Mouse (Mus musculus) testis, adult 2 months (tissue): ENCODE results near the gene Klhl10. TPM values are rescaled to one million over a fixed set of nuclear protein-coding genes. Genes with fewer than 3 reads are reported as not detected.

ENCODE experiments used
- H3K27ac ChIP-seq: fragments of 200-500 bp; 2 replicates; pipeline ENCODE4 v1.5.1; 2012; ENCODE audit warnings: low read depth, low read length; ENCODE audit not compliant: control insufficient read depth, insufficient read depth
- H3K27me3 ChIP-seq: fragments of 200-500 bp; 2 replicates; pipeline ENCODE4 v1.6.1; 2012; ENCODE audit warnings: mild to moderate bottlenecking, low read length, moderate library complexity; ENCODE audit not compliant: control insufficient read depth, insufficient read depth
- H3K36me3 ChIP-seq: fragments of 200-500 bp; 2 replicates; pipeline ENCODE4 v1.6.1; 2012; ENCODE audit warnings: mild to moderate bottlenecking, low read length; ENCODE audit not compliant: control insufficient read depth, insufficient read depth
- H3K4me1 ChIP-seq: fragments of 200-500 bp; 2 replicates; pipeline ENCODE4 v1.6.1; 2012; ENCODE audit warnings: low read length; ENCODE audit not compliant: control insufficient read depth, insufficient read depth
- H3K4me3 ChIP-seq: fragments of 200-500 bp; 2 replicates; pipeline ENCODE4 v1.5.1; 2012; ENCODE audit warnings: low read depth, mild to moderate bottlenecking, low read length, moderate library complexity, mixed read lengths; ENCODE audit not compliant: control insufficient read depth
- CTCF ChIP-seq: fragments of 200-500 bp; IDR thresholded peaks from 2 replicates; pipeline ENCODE4 v1.5.1; 2012; ENCODE audit warnings: low read depth, mild to moderate bottlenecking, inconsistent platforms, low read length, moderate library complexity; ENCODE audit not compliant: control insufficient read depth, insufficient read depth, insufficient replicate concordance
- POLR2A ChIP-seq: fragments of 200-500 bp; IDR thresholded peaks from 2 replicates; pipeline ENCODE4 v1.6.1; 2012; ENCODE audit warnings: low read depth, mild to moderate bottlenecking, inconsistent platforms, low read length, moderate library complexity; ENCODE audit not compliant: control insufficient read depth
- polyA plus RNA-seq: library from polyadenylated mRNA; depleted of rRNA; stranded (reverse); fragments of >200 nt; gene quantifications from 2 replicates; pipeline ENCODE4 v1.2.3, GENCODE M21; 2012

Gene Klhl10
- polyA plus RNA-seq, 1 experiment, result 444 TPM

DNA sequence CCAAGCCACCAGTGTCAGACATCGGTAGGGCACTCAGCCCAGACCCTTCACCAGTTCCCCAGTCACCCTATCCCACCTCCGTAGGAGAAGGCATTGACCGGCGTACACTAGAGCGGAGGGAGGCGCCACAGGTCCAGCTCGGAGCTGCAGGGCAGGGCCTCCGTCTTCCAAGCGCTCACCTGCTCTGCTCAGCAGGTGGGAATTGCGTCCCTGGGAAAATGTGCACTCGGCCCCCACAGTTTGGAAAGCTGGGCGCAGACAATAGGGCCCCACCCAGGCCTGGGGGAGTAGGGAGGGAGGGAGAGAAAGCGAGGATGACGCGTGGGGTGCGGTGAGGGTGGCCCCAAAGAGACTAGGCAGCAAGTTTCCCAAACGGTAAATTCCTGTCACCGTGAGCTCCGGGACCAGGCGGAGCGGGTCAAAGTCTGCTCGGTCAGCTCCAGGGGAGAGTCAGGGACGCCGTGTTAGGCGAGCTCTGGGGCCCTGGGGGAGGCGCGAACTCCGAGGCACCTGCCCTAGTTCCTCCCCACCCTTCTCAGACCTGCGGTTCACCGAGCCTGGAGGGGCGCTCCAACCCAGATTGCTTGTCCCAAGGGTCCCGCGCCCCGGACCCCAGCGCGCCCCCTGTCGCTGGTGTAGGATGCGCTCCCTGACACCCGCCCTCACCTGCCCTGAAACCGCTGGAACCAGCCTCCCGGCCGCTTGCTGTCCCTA is 44.7 kb upstream of the Klhl10 start:
- no peaks in the 10 kb centered on the region for H3K27me3 ChIP-seq
- no peaks in the 10 kb centered on the region for H3K36me3 ChIP-seq
- H3K27ac ChIP-seq, result peak overlapping the region; percentile 27; the same call in 1 of the 2 replicates
- TF ChIP-seq POLR2A (no peak), CTCF (no peak)
- peak overlapping the region; percentile 90 for H3K4me3 ChIP-seq
- H3K4me1 ChIP-seq, result peaks cover 11% of the 10 kb centered on the region

DNA sequence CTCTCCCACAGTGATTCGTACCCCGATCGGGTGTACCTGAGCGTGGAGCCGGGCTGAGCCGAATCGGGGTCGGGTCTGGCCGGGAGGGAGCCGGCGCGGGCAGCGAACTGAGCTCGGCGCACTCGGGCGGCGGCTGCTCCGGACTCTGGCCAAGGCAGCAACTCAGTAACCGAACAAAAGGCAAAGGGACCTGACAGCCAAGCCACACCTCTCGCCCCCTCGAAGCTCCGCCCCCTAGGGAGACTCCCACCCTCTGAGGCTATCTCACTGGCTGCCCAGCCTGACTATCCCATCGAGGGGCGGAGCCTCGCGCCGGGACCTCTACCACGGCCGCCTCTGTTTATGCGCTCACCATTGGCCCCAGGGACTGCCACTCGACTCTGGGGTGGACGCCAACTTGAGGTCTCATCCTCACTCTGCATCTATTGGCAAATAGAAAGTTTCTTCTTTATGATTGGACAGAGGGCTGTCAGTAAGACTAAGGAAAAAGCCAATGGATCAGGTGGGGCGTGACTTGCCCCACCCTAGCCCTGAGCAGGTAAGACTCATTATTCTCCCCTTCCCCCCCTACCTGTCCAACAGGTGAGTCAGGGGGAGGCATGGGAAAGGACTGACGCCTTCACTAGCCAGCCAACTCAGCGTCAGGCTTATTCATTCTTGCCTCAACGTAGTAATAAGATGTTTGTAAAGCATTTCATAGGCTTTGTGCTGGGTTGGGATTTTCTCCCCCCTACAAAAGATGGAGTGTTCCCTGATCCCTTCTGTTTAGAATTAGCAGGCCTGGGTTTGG is 43.9 kb upstream of the Klhl10 start, which contains the start of gene Jup:
TSS of gene Jup (minus strand) at position 164 of the 790 bp plus-strand sequence.
- TF ChIP-seq CTCF (no peak), POLR2A (peak; percentile 76)
- H3K36me3 ChIP-seq, result no peaks in the 10 kb centered on the region
- H3K4me1 ChIP-seq, result peaks cover 11% of the 10 kb centered on the region
- H3K27me3 ChIP-seq, result no peaks in the 10 kb centered on the region
- peak within 1 kb of the TSS; percentile 90 for H3K4me3 ChIP-seq
- H3K27ac ChIP-seq, result peak within 1 kb of the TSS; percentile 27; the same call in 1 of the 2 replicates

DNA sequence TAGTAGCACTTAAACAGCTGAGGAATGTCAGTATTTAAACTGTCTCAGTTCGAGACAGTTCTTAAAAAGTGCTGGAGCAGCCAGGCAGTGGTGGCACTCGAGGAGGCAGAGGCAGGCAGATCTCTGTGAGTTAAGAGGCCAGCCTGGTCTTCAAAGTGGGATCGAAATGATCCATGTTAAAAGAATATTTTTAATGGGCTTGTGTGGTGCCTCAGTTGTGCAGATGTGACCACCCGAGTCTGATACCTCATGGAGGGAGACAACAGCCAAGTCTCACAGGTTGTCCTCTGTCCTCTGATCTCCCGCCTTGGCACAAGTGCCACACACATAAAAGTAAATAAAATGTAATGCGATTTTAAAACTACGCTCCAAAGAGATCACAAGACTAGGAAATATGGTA is 43.2 kb upstream of the Klhl10 start:
- no peak overlapping the region for H3K27ac ChIP-seq
- H3K4me3 ChIP-seq, result peak overlapping the region; percentile 71
- TF ChIP-seq CTCF (no peak), POLR2A (no peak)
- no peaks in the 10 kb centered on the region for H3K36me3 ChIP-seq
- no peaks in the 10 kb centered on the region for H3K27me3 ChIP-seq
- peaks cover 11% of the 10 kb centered on the region for H3K4me1 ChIP-seq

DNA sequence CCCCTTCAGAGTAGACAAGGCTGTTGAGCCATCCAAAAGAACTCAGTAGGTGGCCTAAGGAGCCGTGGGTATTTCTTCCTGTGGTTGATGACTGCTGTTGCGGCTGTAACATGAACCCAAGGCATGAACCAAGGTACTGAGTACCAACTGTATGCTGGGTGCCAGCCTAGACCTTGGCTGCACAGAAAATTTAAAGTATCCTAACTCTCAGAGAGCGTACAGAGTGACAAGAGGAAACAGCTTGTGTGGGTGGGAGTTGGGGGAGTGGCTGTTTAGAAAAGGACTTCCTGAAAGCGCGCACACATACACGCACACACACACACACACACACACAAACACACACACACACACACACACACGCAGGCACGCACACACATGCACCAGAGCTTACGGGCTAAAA is 42.4 kb upstream of the Klhl10 start:
- H3K36me3 ChIP-seq, result no peaks in the 10 kb centered on the region
- H3K27me3 ChIP-seq, result no peaks in the 10 kb centered on the region
- peak overlapping the region; percentile 38; the same call in 1 of the 2 replicates for H3K4me3 ChIP-seq
- H3K4me1 ChIP-seq, result peaks cover 11% of the 10 kb centered on the region
- H3K27ac ChIP-seq, result no peak overlapping the region
- TF ChIP-seq CTCF, result no peak
- TF ChIP-seq POLR2A, result no peak

DNA sequence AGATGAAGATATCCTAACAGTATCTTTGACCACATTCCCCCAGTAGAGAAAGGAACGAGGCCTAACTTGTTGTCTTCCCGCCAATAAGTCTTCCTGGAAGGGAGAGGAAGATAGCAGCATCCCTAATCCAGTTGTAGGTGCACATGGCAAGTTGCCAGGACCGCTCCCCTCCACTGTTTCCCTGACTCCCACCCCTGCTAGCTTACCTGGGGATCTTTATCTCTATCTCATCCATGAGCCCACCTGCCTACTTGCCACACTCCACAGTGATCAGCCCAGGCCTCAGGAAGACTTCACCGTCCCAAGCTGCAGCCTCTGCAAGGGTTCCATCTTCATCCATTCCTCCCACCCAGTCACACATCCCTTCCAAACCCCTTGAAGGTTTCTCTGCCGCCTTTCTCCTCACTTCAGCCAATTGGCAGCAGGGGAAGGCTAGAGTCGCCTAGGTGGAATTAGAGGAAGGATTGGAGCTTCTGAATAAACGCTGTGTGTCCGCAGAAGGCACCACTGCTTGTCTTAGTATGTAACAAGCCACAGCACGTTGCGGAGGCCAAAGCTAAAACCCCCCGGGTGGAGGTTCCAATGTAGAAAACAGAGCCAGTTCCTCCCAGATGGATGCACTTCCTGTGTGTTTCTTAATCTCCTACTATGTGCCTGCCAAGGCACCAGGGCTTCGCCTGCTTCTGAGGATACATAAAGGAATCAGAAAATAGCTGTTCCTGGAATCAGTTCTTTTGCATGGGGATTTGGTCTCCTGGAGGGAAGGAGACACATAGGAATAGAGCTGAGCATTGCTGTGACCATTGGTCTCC is 41.8 kb upstream of the Klhl10 start:
- Histone ChIP-seq H3K36me3 (no peaks in the 10 kb centered on the region), H3K4me1 (peaks cover 11% of the 10 kb centered on the region), H3K4me3 (peak overlapping the region; percentile 38; the same call in 1 of the 2 replicates), H3K27me3 (no peaks in the 10 kb centered on the region), H3K27ac (no peak overlapping the region)
- TF ChIP-seq CTCF, result no peak
- TF ChIP-seq POLR2A, result no peak

- H3K27ac ChIP-seq, result no peak overlapping the region
- no peak overlapping the region for H3K4me3 ChIP-seq
- TF ChIP-seq CTCF, result no peak
- TF ChIP-seq POLR2A, result no peak
- H3K36me3 ChIP-seq, result no peaks in the 10 kb centered on the region
- H3K4me1 ChIP-seq, result peaks cover 11% of the 10 kb centered on the region
- H3K27me3 ChIP-seq, result no peaks in the 10 kb centered on the region
Measured at GRCm38 (mm10) chr11:100400842-100401241, 40.9 kb upstream of the Klhl10 start.
